9 mouse cellular contexts compared by ENCODE assay signal in the genomic region with DNA sequence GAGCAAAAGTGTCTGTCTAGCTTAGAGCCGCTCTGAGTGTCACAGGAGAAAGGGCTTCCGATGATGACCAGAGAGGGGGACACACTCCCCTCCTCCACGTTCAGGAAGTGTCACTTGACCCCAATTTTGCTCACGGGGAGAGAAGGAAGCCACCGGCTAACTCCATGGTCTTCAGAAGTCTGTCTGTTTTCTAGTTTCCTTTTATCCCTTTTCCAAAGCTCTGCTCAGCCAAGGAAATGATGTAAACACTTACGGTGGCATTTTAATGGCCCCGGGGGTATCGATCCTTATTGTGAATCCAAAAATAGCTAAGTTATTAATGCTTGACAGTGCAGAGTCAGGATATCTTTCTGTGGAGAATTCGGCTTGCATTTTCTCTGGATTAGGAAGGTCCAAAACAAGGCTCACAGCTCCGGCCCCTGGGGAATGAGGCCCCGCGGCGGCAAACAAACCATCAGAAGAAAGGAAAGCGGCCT. TPM values are rescaled to one million over a fixed set of nuclear protein-coding genes. Genes with fewer than 3 reads are reported as not detected.
DNase-seq lines count a peak whose midpoint lies in the region; ATAC-seq lines count a peak whose summit lies in the region.
"Had no signal": no experiment of that assay in that cellular context is flagged by ENCODE, and none has a peak within 500 bp of the region (broad histone marks: within the 10 kb centered on the region; RNA-seq: fewer than 3 reads in every experiment).

No protein-coding gene starts in this region.

- no peak for ATAC-seq in heart, embryonic 16.5 days (replicated peaks; ENCODE audit: extremely low read depth, insufficient read depth, low FRiP score)
- no peak for ATAC-seq in liver, embryonic 15.5 days (ENCODE audit: insufficient read depth)
- no peak for ATAC-seq in stomach, embryonic 16.5 days (ENCODE audit: insufficient read depth, low FRiP score)

- H3K9me3 ChIP-seq in heart, embryonic 16.5 days (replicated peaks; ENCODE audit: control insufficient read depth, low read length): no peaks in the 10 kb centered on the region
- H3K9me3 ChIP-seq in liver, embryonic 15.5 days (replicated peaks): no peaks in the 10 kb centered on the region
- no peaks in the 10 kb centered on the region for H3K9me3 ChIP-seq in stomach, embryonic 16.5 days (replicated peaks; ENCODE audit: control insufficient read depth, low read length)

- peak overlapping the region; percentile 57 for H3K4me3 ChIP-seq in heart, embryonic 16.5 days (ENCODE audit: low read length)
- no peak overlapping the region for H3K4me3 ChIP-seq in liver, embryonic 15.5 days (replicated peaks)
- peak overlapping the region; percentile 52 for H3K4me3 ChIP-seq in stomach, embryonic 16.5 days (replicated peaks; ENCODE audit: low read length)

- peak overlapping the region; percentile 73 for H3K9ac ChIP-seq in heart, embryonic 16.5 days (ENCODE audit: low read length)
- no peak overlapping the region for H3K9ac ChIP-seq in liver, embryonic 15.5 days
- peak overlapping the region; percentile 68 for H3K9ac ChIP-seq in stomach, embryonic 16.5 days (ENCODE audit: low read length)

- H3K4me1 ChIP-seq in heart, embryonic 16.5 days (ENCODE audit: control insufficient read depth, insufficient read depth, low read length): peaks cover 8% of the 10 kb centered on the region
- peaks cover 10% of the 10 kb centered on the region for H3K4me1 ChIP-seq in liver, embryonic 15.5 days (replicated peaks)
- H3K4me1 ChIP-seq in stomach, embryonic 16.5 days (ENCODE audit: control insufficient read depth, insufficient read depth, low read length): peaks cover 17% of the 10 kb centered on the region

- intact Hi-C loops in left cerebral cortex, postnatal 4 days (cut with DNase I): no loop called here

- H3K4me2 ChIP-seq in heart, embryonic 16.5 days (ENCODE audit: low read depth, low read length): peak overlapping the region; percentile 72
- peak overlapping the region; percentile 55 for H3K4me2 ChIP-seq in liver, embryonic 15.5 days
- H3K4me2 ChIP-seq in stomach, embryonic 16.5 days (ENCODE audit: low read depth, low read length): peak overlapping the region; percentile 68

- H3K36me3 ChIP-seq in heart, embryonic 16.5 days (ENCODE audit: control insufficient read depth, insufficient read depth): no peaks in the 10 kb centered on the region
- H3K36me3 ChIP-seq in liver, embryonic 15.5 days (replicated peaks): no peaks in the 10 kb centered on the region
- no peaks in the 10 kb centered on the region for H3K36me3 ChIP-seq in stomach, embryonic 16.5 days (ENCODE audit: control insufficient read depth, insufficient read depth, low read length)

- 18% methylated on average over 14 of the region's 14 CpGs for WGBS in heart, embryonic 16.5 days
- WGBS in liver, embryonic 15.5 days (ENCODE audit: insufficient replicate concordance): 11% methylated on average over 14 of the region's 14 CpGs
- 18% methylated on average over 14 of the region's 14 CpGs for WGBS in stomach, embryonic 16.5 days

- H3K27me3 ChIP-seq in heart, embryonic 16.5 days (ENCODE audit: control insufficient read depth, insufficient read depth, low read length): peaks cover 14% of the 10 kb centered on the region
- peaks cover 84% of the 10 kb centered on the region for H3K27me3 ChIP-seq in liver, embryonic 15.5 days
- H3K27me3 ChIP-seq in stomach, embryonic 16.5 days (ENCODE audit: control insufficient read depth, insufficient read depth, low read length): peaks cover 13% of the 10 kb centered on the region; the same call in 1 of the 2 replicates

- peak; percentile 21 for DNase-seq in thymus, postnatal 14 days
- no peak for DNase-seq in thymus, postnatal 4 days
- DNase-seq in left cerebral cortex, postnatal 4 days: no peak
- no peak for DNase-seq in spleen, postnatal 14 days (ENCODE audit: low spot score in 2 of 2)
- DNase-seq in left cerebral cortex, adult 9 months (ENCODE audit: low spot score in 2 of 2): no peak
- DNase-seq: kidney, adult 9 months had no signal

- H3K27ac ChIP-seq in heart, embryonic 16.5 days (ENCODE audit: low read length): no peak overlapping the region
- no peak overlapping the region for H3K27ac ChIP-seq in liver, embryonic 15.5 days (replicated peaks)
- no peak overlapping the region for H3K27ac ChIP-seq in stomach, embryonic 16.5 days (ENCODE audit: low read length)

RNA-seq across cellular contexts. Expression of a gene that starts 54.3 kb away (rescaled TPM):
- 6.1 and 6.5 TPM in 2 replicates for polyA plus RNA-seq in heart, embryonic 16.5 days (2015; fragmentation: Nextera tagmentation; extraction: Ambion mirVana)
- polyA plus RNA-seq in liver, embryonic 15.5 days (2015; fragmentation: Nextera tagmentation; extraction: Ambion mirVana): 2.4 and 3.0 TPM in 2 replicates
- 10.2 and 10.5 TPM in 2 replicates for polyA plus RNA-seq in stomach, embryonic 16.5 days (2015; fragmentation: Nextera tagmentation; extraction: Ambion mirVana)
- 10 to 100 TPM; 89.8 to 90.7 TPM for total RNA-seq in left cerebral cortex, postnatal 4 days (2021)
